Mouse (Mus musculus): ENCODE data around the gene Olfr657. TPM values are rescaled to one million over a fixed set of nuclear protein-coding genes. Genes with fewer than 3 reads are reported as not detected.

The Olfr657 gene
- polyA plus RNA-seq (2015; fragmentation: Nextera tagmentation; extraction: Ambion mirVana) = not detected in 2 replicates

GRCm38 (mm10) chr7:104624494-104624893 lies at the start of gene Olfr657:
Olfr657 (plus strand) TSS chr7:104624794.
- no peak within 1 kb of the TSS for H3K9ac ChIP-seq (replicated peaks; ENCODE audit: low read depth)
- H3K4me1 ChIP-seq (ENCODE audit: insufficient read depth, low read depth, low read length) = no peaks in the 10 kb centered on the region
- no peak within 1 kb of the TSS for H3K4me2 ChIP-seq (replicated peaks; ENCODE audit: low read depth, low read length)
- DNase-seq (ENCODE audit: low spot score) (no peak), ATAC-seq (no peak)
- no peaks in the 10 kb centered on the region for H3K27me3 ChIP-seq (replicated peaks; ENCODE audit: insufficient read depth, low read length)
- H3K4me3 ChIP-seq (ENCODE audit: low read depth, low read length) = no peak within 1 kb of the TSS
- H3K9me3 ChIP-seq (ENCODE audit: low read length) = no peaks in the 10 kb centered on the region
- no peak within 1 kb of the TSS for H3K27ac ChIP-seq (ENCODE audit: low read length)
- no peak for TF ChIP-seq CTCF (IDR thresholded peaks at IDR 0.05)
- no peak for TF ChIP-seq EP300 (IDR thresholded peaks at IDR 0.05)
- H3K36me3 ChIP-seq (ENCODE audit: insufficient read depth, low read length) = no peaks in the 10 kb centered on the region

GRCm38 (mm10) chr7:104577014-104577413 lies 47.6 kb upstream of the Olfr657 start, which contains the start of gene Olfr653:
Olfr653 (plus strand) TSS chr7:104577314.
- 45% methylated on average over 2 of the region's 2 CpGs for WGBS
- Histone ChIP-seq H3K9me3 (ENCODE audit: low read length) (no peaks in the 10 kb centered on the region), H3K9ac (replicated peaks; ENCODE audit: low read depth) (no peak within 1 kb of the TSS), H3K27me3 (replicated peaks; ENCODE audit: insufficient read depth, low read length) (no peaks in the 10 kb centered on the region), H3K4me1 (ENCODE audit: insufficient read depth, low read depth, low read length) (no peaks in the 10 kb centered on the region), H3K27ac (ENCODE audit: low read length) (no peak within 1 kb of the TSS), H3K36me3 (ENCODE audit: insufficient read depth, low read length) (no peaks in the 10 kb centered on the region), H3K4me3 (ENCODE audit: low read depth, low read length) (no peak within 1 kb of the TSS), H3K4me2 (replicated peaks; ENCODE audit: low read depth, low read length) (no peak within 1 kb of the TSS)
- TF ChIP-seq CTCF (IDR thresholded peaks at IDR 0.05) (no peak), EP300 (IDR thresholded peaks at IDR 0.05) (no peak)
- no peak for ATAC-seq
- no peak for DNase-seq (ENCODE audit: low spot score)

- Histone ChIP-seq H3K9me3 (ENCODE audit: low read length) (no peaks in the 10 kb centered on the region), H3K27ac (ENCODE audit: low read length) (no peak overlapping the region), H3K4me2 (replicated peaks; ENCODE audit: low read depth, low read length) (no peak overlapping the region), H3K4me3 (ENCODE audit: low read depth, low read length) (no peak overlapping the region), H3K36me3 (ENCODE audit: insufficient read depth, low read length) (no peaks in the 10 kb centered on the region), H3K27me3 (replicated peaks; ENCODE audit: insufficient read depth, low read length) (no peaks in the 10 kb centered on the region), H3K4me1 (ENCODE audit: insufficient read depth, low read depth, low read length) (no peaks in the 10 kb centered on the region), H3K9ac (replicated peaks; ENCODE audit: low read depth) (no peak overlapping the region)
- no peak for TF ChIP-seq EP300 (IDR thresholded peaks at IDR 0.05)
- no peak for TF ChIP-seq CTCF (IDR thresholded peaks at IDR 0.05)
- ATAC-seq = no peak
- DNase-seq (ENCODE audit: low spot score) = no peak
- 86% methylated on average over 4 of the region's 4 CpGs for WGBS
Measured at GRCm38 (mm10) chr7:104580846-104581245, 43.7 kb upstream of the Olfr657 start.

- DNase-seq (ENCODE audit: low spot score) (no peak), ATAC-seq (no peak)
- Histone ChIP-seq H3K9ac (replicated peaks; ENCODE audit: low read depth) (no peak overlapping the region), H3K4me3 (ENCODE audit: low read depth, low read length) (no peak overlapping the region), H3K27ac (ENCODE audit: low read length) (no peak overlapping the region), H3K4me2 (replicated peaks; ENCODE audit: low read depth, low read length) (no peak overlapping the region), H3K36me3 (ENCODE audit: insufficient read depth, low read length) (no peaks in the 10 kb centered on the region), H3K9me3 (ENCODE audit: low read length) (no peaks in the 10 kb centered on the region), H3K4me1 (ENCODE audit: insufficient read depth, low read depth, low read length) (no peaks in the 10 kb centered on the region), H3K27me3 (replicated peaks; ENCODE audit: insufficient read depth, low read length) (no peaks in the 10 kb centered on the region)
- WGBS = 76% methylated on average over 4 of the region's 4 CpGs
- no peak for TF ChIP-seq EP300 (IDR thresholded peaks at IDR 0.05)
- no peak for TF ChIP-seq CTCF (IDR thresholded peaks at IDR 0.05)
Measured at GRCm38 (mm10) chr7:104581429-104581828, 43.2 kb upstream of the Olfr657 start.

GRCm38 (mm10) chr7:104586725-104587124 lies 37.9 kb upstream of the Olfr657 start, which contains the start of gene Olfr654:
Olfr654 (plus strand) TSS chr7:104587025.
- WGBS = 73% methylated on average over 4 of the region's 4 CpGs
- H3K9ac ChIP-seq (replicated peaks; ENCODE audit: low read depth) = no peak within 1 kb of the TSS
- H3K4me3 ChIP-seq (ENCODE audit: low read depth, low read length) = no peak within 1 kb of the TSS
- no peak within 1 kb of the TSS for H3K4me2 ChIP-seq (replicated peaks; ENCODE audit: low read depth, low read length)
- H3K27me3 ChIP-seq (replicated peaks; ENCODE audit: insufficient read depth, low read length) = no peaks in the 10 kb centered on the region
- H3K27ac ChIP-seq (ENCODE audit: low read length) = no peak within 1 kb of the TSS
- no peaks in the 10 kb centered on the region for H3K9me3 ChIP-seq (ENCODE audit: low read length)
- H3K36me3 ChIP-seq (ENCODE audit: insufficient read depth, low read length) = no peaks in the 10 kb centered on the region
- ATAC-seq (no peak), DNase-seq (ENCODE audit: low spot score) (no peak)
- H3K4me1 ChIP-seq (ENCODE audit: insufficient read depth, low read depth, low read length) = no peaks in the 10 kb centered on the region
- no peak for TF ChIP-seq CTCF (IDR thresholded peaks at IDR 0.05)
- no peak for TF ChIP-seq EP300 (IDR thresholded peaks at IDR 0.05)

GRCm38 (mm10) chr7:104588274-104588673 lies 36.3 kb upstream of the Olfr657 start:
- H3K27me3 ChIP-seq (replicated peaks; ENCODE audit: insufficient read depth, low read length) = no peaks in the 10 kb centered on the region
- 74% methylated on average over 5 of the region's 5 CpGs for WGBS
- no peak overlapping the region for H3K9ac ChIP-seq (replicated peaks; ENCODE audit: low read depth)
- no peaks in the 10 kb centered on the region for H3K9me3 ChIP-seq (ENCODE audit: low read length)
- DNase-seq (ENCODE audit: low spot score) (no peak), ATAC-seq (no peak)
- no peaks in the 10 kb centered on the region for H3K36me3 ChIP-seq (ENCODE audit: insufficient read depth, low read length)
- no peak overlapping the region for H3K4me3 ChIP-seq (ENCODE audit: low read depth, low read length)
- TF ChIP-seq EP300 (IDR thresholded peaks at IDR 0.05) = no peak
- TF ChIP-seq CTCF (IDR thresholded peaks at IDR 0.05) = no peak
- H3K4me1 ChIP-seq (ENCODE audit: insufficient read depth, low read depth, low read length) = no peaks in the 10 kb centered on the region
- no peak overlapping the region for H3K4me2 ChIP-seq (replicated peaks; ENCODE audit: low read depth, low read length)
- no peak overlapping the region for H3K27ac ChIP-seq (ENCODE audit: low read length)

- no peaks in the 10 kb centered on the region for H3K36me3 ChIP-seq (ENCODE audit: insufficient read depth, low read length)
- H3K4me3 ChIP-seq (ENCODE audit: low read depth, low read length) = no peak within 1 kb of the TSS
Measured at GRCm38 (mm10) chr7:104601679-104602078, 22.9 kb upstream of the Olfr657 start, which contains the start of gene Olfr655. Olfr655 (minus strand) TSS chr7:104601779.

More at GRCm38 (mm10) chr7:104601679-104602078, 22.9 kb upstream of the Olfr657 start, which contains the start of gene Olfr655:
- Histone ChIP-seq H3K9me3 (ENCODE audit: low read length) (no peaks in the 10 kb centered on the region), H3K9ac (replicated peaks; ENCODE audit: low read depth) (no peak within 1 kb of the TSS), H3K4me1 (ENCODE audit: insufficient read depth, low read depth, low read length) (no peaks in the 10 kb centered on the region), H3K27me3 (replicated peaks; ENCODE audit: insufficient read depth, low read length) (no peaks in the 10 kb centered on the region), H3K27ac (ENCODE audit: low read length) (no peak within 1 kb of the TSS), H3K4me2 (replicated peaks; ENCODE audit: low read depth, low read length) (no peak within 1 kb of the TSS)
- ATAC-seq (no peak), DNase-seq (ENCODE audit: low spot score) (no peak)
- WGBS = 81% methylated on average over 2 of the region's 2 CpGs
- no peak for TF ChIP-seq EP300 (IDR thresholded peaks at IDR 0.05)
- TF ChIP-seq CTCF (IDR thresholded peaks at IDR 0.05) = no peak

Data from lung, postnatal 0 days (tissue).